21 mouse cellular contexts compared by ENCODE assay signal in genomic region chr16:13487659-13488058, GRCm38 (mm10).
DNase-seq lines count a peak whose midpoint lies in the region; ATAC-seq and TF ChIP-seq lines count a peak whose summit lies in the region.
"Had no signal": no experiment of that assay in that cellular context is flagged by ENCODE, and none has a peak within 500 bp of the region (broad histone marks: within the 10 kb centered on the region; RNA-seq: fewer than 3 reads in every experiment).

No protein-coding gene starts in this region.

- no peak overlapping the region for H3K4me3 ChIP-seq in hindbrain, embryonic 15.5 days
- H3K4me3 ChIP-seq in hindbrain, postnatal 0 days (ENCODE audit: low read length), result no peak overlapping the region
- H3K4me3 ChIP-seq in embryonic facial prominence, embryonic 12.5 days, result no peak overlapping the region
- no peak overlapping the region for H3K4me3 ChIP-seq in neural tube, embryonic 11.5 days (ENCODE audit: low read depth, low read length)
- no peak overlapping the region for H3K4me3 ChIP-seq in intestine, embryonic 15.5 days (replicated peaks)
- H3K4me3 ChIP-seq: forebrain, embryonic 15.5 days; heart, adult 2 months; heart, embryonic 15.5 days; hindbrain, embryonic 13.5 days had no signal

- H3K9me3 ChIP-seq in hindbrain, embryonic 15.5 days, result no peaks in the 10 kb centered on the region
- H3K9me3 ChIP-seq in hindbrain, postnatal 0 days (ENCODE audit: low read length), result no peaks in the 10 kb centered on the region
- H3K9me3 ChIP-seq in embryonic facial prominence, embryonic 12.5 days, result no peaks in the 10 kb centered on the region
- H3K9me3 ChIP-seq in neural tube, embryonic 11.5 days (ENCODE audit: control insufficient read depth, low read length), result no peaks in the 10 kb centered on the region
- H3K9me3 ChIP-seq in intestine, embryonic 15.5 days, result no peaks in the 10 kb centered on the region
- H3K9me3 ChIP-seq: forebrain, embryonic 15.5 days; G1E; heart, embryonic 15.5 days; hindbrain, embryonic 13.5 days had no signal

- peak; percentile 48; the same call in 1 of the 2 replicates for ATAC-seq in hindbrain, embryonic 15.5 days (ENCODE audit: low FRiP score, low read depth)
- ATAC-seq in hindbrain, postnatal 0 days, result no peak
- ATAC-seq in embryonic facial prominence, embryonic 12.5 days (ENCODE audit: insufficient number of reproducible peaks, insufficient read depth, low FRiP score, low TSS enrichment), result 0 out of 2 replicates have a peak, but pooled peaks have one; percentile 56
- no peak for ATAC-seq in neural tube, embryonic 11.5 days (ENCODE audit: insufficient read depth, low FRiP score, low TSS enrichment)
- no peak for ATAC-seq in intestine, embryonic 15.5 days
- ATAC-seq: CD4-positive, CD25-positive, alpha-beta regulatory T cell, adult 4 months; forebrain, embryonic 15.5 days had no signal

- 56% methylated on average over 3 of the region's 3 CpGs for WGBS in hindbrain, embryonic 15.5 days
- WGBS in hindbrain, postnatal 0 days, result 64% methylated on average over 3 of the region's 3 CpGs
- WGBS in embryonic facial prominence, embryonic 12.5 days, result 72% methylated on average over 3 of the region's 3 CpGs
- 42% methylated on average over 3 of the region's 3 CpGs for WGBS in neural tube, embryonic 11.5 days
- WGBS in intestine, embryonic 15.5 days, result 71% methylated on average over 3 of the region's 3 CpGs

- no peak overlapping the region for H3K9ac ChIP-seq in hindbrain, embryonic 15.5 days
- no peak overlapping the region for H3K9ac ChIP-seq in hindbrain, postnatal 0 days (replicated peaks; ENCODE audit: low read length)
- H3K9ac ChIP-seq in embryonic facial prominence, embryonic 12.5 days, result no peak overlapping the region
- H3K9ac ChIP-seq in neural tube, embryonic 11.5 days (ENCODE audit: low read length), result no peak overlapping the region
- H3K9ac ChIP-seq in intestine, embryonic 15.5 days, result no peak overlapping the region
- H3K9ac ChIP-seq: forebrain, embryonic 15.5 days; heart, embryonic 15.5 days; hindbrain, embryonic 13.5 days had no signal

- no peak overlapping the region for H3K4me2 ChIP-seq in hindbrain, embryonic 15.5 days
- no peak overlapping the region for H3K4me2 ChIP-seq in hindbrain, postnatal 0 days (ENCODE audit: low read depth, low read length)
- H3K4me2 ChIP-seq in embryonic facial prominence, embryonic 12.5 days (replicated peaks), result no peak overlapping the region
- H3K4me2 ChIP-seq in neural tube, embryonic 11.5 days (ENCODE audit: low read depth), result no peak overlapping the region
- H3K4me2 ChIP-seq in intestine, embryonic 15.5 days (replicated peaks), result no peak overlapping the region
- H3K4me2 ChIP-seq: forebrain, embryonic 15.5 days; heart, embryonic 11.5 days; heart, embryonic 15.5 days; hindbrain, embryonic 13.5 days had no signal

- H3K36me3 ChIP-seq in hindbrain, embryonic 15.5 days, result no peaks in the 10 kb centered on the region
- H3K36me3 ChIP-seq in hindbrain, postnatal 0 days (ENCODE audit: insufficient read depth, low read length), result no peaks in the 10 kb centered on the region
- no peaks in the 10 kb centered on the region for H3K36me3 ChIP-seq in embryonic facial prominence, embryonic 12.5 days
- no peaks in the 10 kb centered on the region for H3K36me3 ChIP-seq in neural tube, embryonic 11.5 days (ENCODE audit: control insufficient read depth, insufficient read depth, low read length)
- H3K36me3 ChIP-seq in intestine, embryonic 15.5 days, result no peaks in the 10 kb centered on the region
- H3K36me3 ChIP-seq: forebrain, embryonic 15.5 days; G1E; heart, embryonic 15.5 days; hindbrain, embryonic 13.5 days had no signal

- DNase-seq in hindbrain, postnatal 0 days (ENCODE audit: low spot score), result no peak
- peak; percentile 36 for DNase-seq in embryo, embryonic 10.5 days (ENCODE audit: low spot score)
- peak; percentile 22 for DNase-seq in neural tube, embryonic 11.5 days (ENCODE audit: low spot score)
- DNase-seq in thymus, postnatal 25 days, result no peak
- DNase-seq in kidney, adult 18-20 months, result no peak
- DNase-seq: adrenal gland, postnatal 10 days; cerebellum, adult 11-12 months; cerebellum, adult 9-10 months; cerebellum, postnatal 25 days; gastrocnemius, postnatal 14 days; heart, adult 2 months; heart, postnatal 14 days had no signal

- no peaks in the 10 kb centered on the region for H3K4me1 ChIP-seq in hindbrain, embryonic 15.5 days (replicated peaks)
- H3K4me1 ChIP-seq in hindbrain, postnatal 0 days (ENCODE audit: insufficient read depth, low read length), result no peaks in the 10 kb centered on the region
- H3K4me1 ChIP-seq in embryonic facial prominence, embryonic 12.5 days, result peaks cover 4% of the 10 kb centered on the region; the same call in 1 of the 2 replicates
- no peaks in the 10 kb centered on the region for H3K4me1 ChIP-seq in neural tube, embryonic 11.5 days (ENCODE audit: control insufficient read depth, insufficient read depth, low read length)
- H3K4me1 ChIP-seq in intestine, embryonic 15.5 days (replicated peaks), result no peaks in the 10 kb centered on the region
- H3K4me1 ChIP-seq: forebrain, embryonic 15.5 days; hindbrain, embryonic 13.5 days had no signal

- no peak overlapping the region for H3K27ac ChIP-seq in hindbrain, embryonic 15.5 days (replicated peaks)
- no peak overlapping the region for H3K27ac ChIP-seq in hindbrain, postnatal 0 days
- H3K27ac ChIP-seq in embryonic facial prominence, embryonic 12.5 days, result no peak overlapping the region
- H3K27ac ChIP-seq in neural tube, embryonic 11.5 days (ENCODE audit: low read depth, low read length), result no peak overlapping the region
- H3K27ac ChIP-seq in intestine, embryonic 15.5 days, result no peak overlapping the region
- H3K27ac ChIP-seq: forebrain, embryonic 15.5 days; heart, adult 2 months; heart, embryonic 15.5 days; hindbrain, embryonic 13.5 days had no signal

- H3K27me3 ChIP-seq in hindbrain, embryonic 15.5 days, result no peaks in the 10 kb centered on the region
- no peaks in the 10 kb centered on the region for H3K27me3 ChIP-seq in hindbrain, postnatal 0 days (ENCODE audit: insufficient read depth, low read length)
- no peaks in the 10 kb centered on the region for H3K27me3 ChIP-seq in embryonic facial prominence, embryonic 12.5 days
- H3K27me3 ChIP-seq in neural tube, embryonic 11.5 days (ENCODE audit: control insufficient read depth, insufficient read depth, low read length), result no peaks in the 10 kb centered on the region
- 0 out of 2 replicates have a peak, but pooled peaks cover 3% of the 10 kb centered on the region for H3K27me3 ChIP-seq in intestine, embryonic 15.5 days (replicated peaks)
- H3K27me3 ChIP-seq: forebrain, embryonic 15.5 days; heart, embryonic 15.5 days; hindbrain, embryonic 13.5 days had no signal

- TF ChIP-seq CTCF in hindbrain, postnatal 0 days (IDR thresholded peaks at IDR 0.05; ENCODE audit: low read depth), result no peak

Comparison
In these comparisons a context has a peak if more than half of its experiments do, and no peak if none do; other contexts are left out.
1. ATAC-seq: peak in hindbrain, embryonic 15.5 days (single experiment) and embryonic facial prominence, embryonic 12.5 days (single experiment); none in hindbrain, postnatal 0 days (single experiment), neural tube, embryonic 11.5 days (single experiment) and intestine, embryonic 15.5 days (single experiment).
2. DNase-seq: peak in embryo, embryonic 10.5 days (single experiment) and neural tube, embryonic 11.5 days (single experiment); none in hindbrain, postnatal 0 days (single experiment), thymus, postnatal 25 days (single experiment) and kidney, adult 18-20 months (single experiment).